Mouse (Mus musculus): ENCODE results near the gene Slc16a5.
A peak's percentile ranks its signal among the peaks of the same experiment; 100 is the strongest.
"Not testable (repeated sequence)": the region's sequence is repeated elsewhere in the genome, so short reads cannot be mapped to it uniquely, and the experiment has no call there.

The Slc16a5 gene

GRCm38 (mm10) chr11:115448075-115448474 lies 14.2 kb upstream of the Slc16a5 start:
- DNase-seq: no peak

GRCm38 (mm10) chr11:115448998-115449397 lies 13.3 kb upstream of the Slc16a5 start:
- DNase-seq: no peak

- DNase-seq: no peak
These were observed 12.1 kb upstream of the Slc16a5 start for GRCm38 (mm10) chr11:115450176-115450575.

DNA sequence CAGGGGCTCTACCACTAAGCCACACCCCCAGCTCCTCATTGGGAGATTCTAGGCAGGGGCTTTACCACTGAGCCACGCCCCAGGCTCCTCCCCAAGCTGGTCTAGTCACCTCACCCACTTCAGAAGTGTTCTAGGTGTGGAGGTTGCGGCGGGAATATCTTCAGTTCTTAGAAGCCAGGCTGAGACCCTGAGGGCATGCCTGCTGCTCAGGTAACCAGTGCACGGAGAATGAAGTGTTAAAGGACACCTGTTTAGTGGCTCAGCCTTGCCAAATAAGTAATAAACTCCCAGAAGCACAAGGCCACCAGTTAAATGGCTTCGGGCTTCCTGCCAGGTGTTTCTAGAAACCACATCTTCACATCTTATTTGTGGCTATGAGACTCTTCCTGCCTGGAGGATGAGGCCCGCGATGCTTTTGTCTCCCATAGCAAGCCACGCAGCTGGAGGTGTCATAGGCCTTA lies 10.5 kb upstream of the Slc16a5 start:
- no peak for DNase-seq

DNA sequence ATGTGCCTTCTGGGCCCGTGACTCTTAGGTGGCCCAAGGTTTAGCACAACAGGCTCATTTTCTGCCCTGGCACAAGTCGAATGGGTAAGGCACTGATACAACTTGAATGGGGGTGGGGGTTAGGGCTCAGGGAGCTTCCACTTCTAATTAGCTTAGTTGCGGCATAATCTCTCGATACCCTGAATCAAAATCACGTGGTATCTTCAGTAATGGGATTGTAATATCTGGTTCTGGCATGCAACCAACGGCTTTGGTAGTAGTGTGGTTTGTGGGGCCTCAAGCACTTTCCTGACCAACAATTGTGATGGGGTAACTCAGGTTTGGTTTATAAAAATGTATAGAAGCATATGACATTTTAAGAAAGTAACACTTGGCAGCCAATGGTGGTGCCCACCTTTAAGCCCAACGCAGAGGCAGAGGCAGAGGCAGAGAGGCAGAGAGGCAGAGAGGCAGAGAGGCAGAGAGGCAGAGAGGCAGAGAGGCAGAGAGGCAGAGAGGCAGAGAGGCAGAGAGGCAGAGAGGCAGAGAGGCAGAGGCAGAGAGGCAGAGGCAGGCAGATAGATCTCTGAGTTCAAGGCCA lies 9.9 kb upstream of the Slc16a5 start:
- no peak for DNase-seq

DNA sequence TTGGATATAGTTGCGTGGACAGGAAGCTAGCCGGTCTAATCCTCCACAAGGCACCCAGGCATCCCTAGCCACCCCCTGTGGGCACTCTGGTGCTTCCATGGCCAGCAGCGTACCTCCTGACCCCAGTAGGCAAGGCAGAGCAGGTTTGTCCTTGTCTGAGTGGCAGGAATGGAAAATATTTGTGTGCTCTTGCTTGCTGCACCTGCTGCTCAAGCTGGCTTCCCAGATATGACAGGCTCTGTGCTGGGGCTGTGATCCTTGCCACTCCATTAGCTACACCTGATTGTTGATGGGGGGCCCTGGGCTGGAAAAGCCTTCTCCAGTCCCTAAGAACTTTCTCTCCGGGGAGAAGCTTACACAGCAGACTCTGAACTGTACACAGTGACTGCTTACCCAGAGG lies 9.0 kb upstream of the Slc16a5 start:
- no peak for DNase-seq

GRCm38 (mm10) chr11:115454822-115455221 lies 7.5 kb upstream of the Slc16a5 start:
- not testable (repeated sequence) for DNase-seq

DNA sequence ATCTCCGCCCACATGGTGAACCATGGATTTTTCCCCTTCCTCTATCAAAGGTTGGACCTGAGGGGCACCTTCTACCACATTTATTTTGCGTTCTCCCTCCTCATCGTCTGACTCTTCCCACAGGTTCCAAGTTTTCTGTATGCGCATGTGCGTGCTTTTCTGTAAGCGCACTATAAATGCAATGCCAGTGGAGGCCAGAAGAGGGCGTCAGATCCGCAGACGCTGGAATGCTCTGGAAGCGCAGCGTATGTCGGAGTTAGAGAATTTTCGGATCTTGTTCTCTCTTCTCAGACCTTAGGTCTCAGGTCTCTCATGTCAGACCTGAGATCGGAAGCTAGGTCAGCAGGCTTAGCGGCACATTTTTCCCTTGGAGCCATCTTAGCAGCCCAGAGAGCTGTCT lies 6.7 kb upstream of the Slc16a5 start:
- no peak for DNase-seq

- DNase-seq: no peak
These were observed 6.1 kb upstream of the Slc16a5 start for GRCm38 (mm10) chr11:115456182-115456581.

GRCm38 (mm10) chr11:115457405-115457804 lies 4.9 kb upstream of the Slc16a5 start:
- DNase-seq: no peak

GRCm38 (mm10) chr11:115460976-115461375 lies 1.3 kb upstream of the Slc16a5 start:
- DNase-seq: no peak

DNA sequence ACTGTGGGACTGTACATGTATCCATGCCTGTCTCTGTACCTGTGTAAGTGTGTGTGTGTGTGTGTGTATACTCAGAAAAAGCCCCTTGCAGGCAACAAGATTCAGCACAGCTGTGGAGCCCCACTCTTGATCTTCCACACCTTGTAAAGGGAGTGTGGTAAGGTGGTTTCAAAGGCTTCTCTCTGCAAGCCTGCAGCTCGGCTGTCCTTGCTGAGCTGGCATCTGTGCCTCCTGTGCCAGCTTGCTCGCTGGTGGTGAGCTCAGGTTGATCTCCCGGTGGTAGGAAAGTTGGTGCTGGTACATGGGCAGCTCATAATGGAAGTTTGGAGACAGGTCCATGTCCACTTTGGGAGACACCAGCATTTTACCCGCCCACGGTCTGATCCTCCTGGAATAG lies 430 bp upstream of the Slc16a5 start:
- DNase-seq: no peak

DNA sequence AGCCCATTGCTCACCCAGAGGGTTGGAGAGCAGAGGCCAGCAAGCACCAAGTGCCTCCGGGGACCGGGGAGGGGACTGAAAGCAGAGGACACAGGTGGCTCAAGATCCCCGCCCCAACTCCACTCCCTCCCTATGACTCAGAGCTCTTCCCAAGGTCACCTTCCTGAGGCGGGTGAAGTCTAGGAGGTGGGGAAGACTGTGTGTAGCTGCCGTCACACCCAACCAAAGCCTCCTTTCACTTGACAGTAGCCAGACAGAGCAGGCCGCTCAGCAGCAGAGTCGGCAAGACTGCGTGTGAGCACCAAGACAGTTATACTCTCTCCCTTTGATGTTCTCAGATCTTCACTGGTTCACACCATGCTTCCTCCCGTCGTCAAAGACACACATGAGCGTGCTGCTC lies 1.1 kb downstream of the Slc16a5 start:
- no peak for DNase-seq

DNA sequence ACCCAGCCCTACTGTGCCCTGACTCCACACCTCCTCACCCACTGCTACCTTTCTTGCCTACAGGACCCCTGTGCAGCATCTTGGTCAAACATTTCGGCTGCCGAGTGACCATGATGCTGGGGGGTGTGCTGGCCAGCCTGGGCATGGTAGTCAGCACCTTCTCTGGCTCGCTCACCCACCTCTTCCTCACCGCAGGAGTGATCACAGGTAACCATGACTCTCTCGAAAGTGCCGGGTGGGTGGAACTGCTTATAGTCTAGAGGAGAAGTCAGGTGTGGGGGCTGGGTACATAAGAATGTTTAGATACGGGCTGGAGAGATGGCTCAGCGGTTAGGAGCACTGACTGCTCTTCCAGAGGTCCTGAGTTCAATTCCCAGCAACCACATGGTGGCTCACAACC lies 2.6 kb downstream of the Slc16a5 start:
- DNase-seq: no peak

GRCm38 (mm10) chr11:115467217-115467618 lies 4.9 kb downstream of the Slc16a5 start:
- DNase-seq: no peak

- no peak for DNase-seq
These were observed 9.9 kb downstream of the Slc16a5 start for GRCm38 (mm10) chr11:115472183-115472582.

GRCm38 (mm10) chr11:115473626-115474275 lies 11.5 kb downstream of the Slc16a5 start:
- DNase-seq: peak; percentile 98 to 100

- DNase-seq: peak; percentile 90 to 93
These were observed 12.9 kb downstream of the Slc16a5 start, which contains the start of gene Armc7 for GRCm38 (mm10) chr11:115475025-115475757. Gene Armc7 (plus strand): TSS chr11:115475667.

GRCm38 (mm10) chr11:115475758-115476237 lies 13.5 kb downstream of the Slc16a5 start:
- no peak for DNase-seq

DNA sequence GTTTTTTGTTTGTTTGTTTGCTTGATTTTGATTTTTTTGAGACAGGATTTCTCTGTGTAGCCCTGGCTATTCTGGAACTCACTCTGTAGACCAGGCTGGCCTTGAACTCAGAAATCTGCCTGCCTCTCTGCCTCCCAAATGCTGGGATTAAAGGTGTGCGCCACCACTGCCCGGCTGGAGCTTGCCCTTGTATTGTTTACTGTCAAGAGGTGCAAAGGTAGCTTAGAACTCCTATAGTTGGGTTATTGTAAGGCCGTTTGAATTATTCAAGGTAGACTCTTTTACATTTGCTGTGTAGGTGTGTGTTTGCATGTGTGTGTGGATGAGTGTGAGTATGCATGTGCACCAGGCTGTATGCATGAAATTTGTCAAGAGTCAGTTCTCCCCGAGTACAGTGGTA lies 14.4 kb downstream of the Slc16a5 start:
- DNase-seq: not testable (repeated sequence)

DNA sequence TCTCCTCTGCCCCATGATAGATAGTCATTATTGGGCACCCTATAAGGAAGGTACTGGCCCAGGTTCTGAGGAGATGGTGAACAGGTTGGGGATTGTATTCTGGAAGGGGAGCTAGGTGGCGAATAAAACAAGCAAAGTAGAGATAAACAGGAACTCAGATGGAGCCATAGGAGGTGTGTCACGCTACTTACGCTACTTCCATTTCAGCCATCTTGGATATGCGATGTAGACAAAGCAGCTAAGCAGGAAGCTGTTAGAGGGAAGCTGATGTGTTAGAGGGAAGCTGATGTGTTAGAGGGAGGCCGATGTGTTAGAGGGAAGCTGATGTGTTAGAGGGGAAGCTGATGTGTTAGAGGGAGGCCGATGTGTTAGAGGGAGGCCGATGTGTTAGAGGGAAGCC lies 15.1 kb downstream of the Slc16a5 start:
- DNase-seq: not testable (repeated sequence)

- DNase-seq: no peak
These were observed 16.1 kb downstream of the Slc16a5 start for GRCm38 (mm10) chr11:115478296-115478938.

DNA sequence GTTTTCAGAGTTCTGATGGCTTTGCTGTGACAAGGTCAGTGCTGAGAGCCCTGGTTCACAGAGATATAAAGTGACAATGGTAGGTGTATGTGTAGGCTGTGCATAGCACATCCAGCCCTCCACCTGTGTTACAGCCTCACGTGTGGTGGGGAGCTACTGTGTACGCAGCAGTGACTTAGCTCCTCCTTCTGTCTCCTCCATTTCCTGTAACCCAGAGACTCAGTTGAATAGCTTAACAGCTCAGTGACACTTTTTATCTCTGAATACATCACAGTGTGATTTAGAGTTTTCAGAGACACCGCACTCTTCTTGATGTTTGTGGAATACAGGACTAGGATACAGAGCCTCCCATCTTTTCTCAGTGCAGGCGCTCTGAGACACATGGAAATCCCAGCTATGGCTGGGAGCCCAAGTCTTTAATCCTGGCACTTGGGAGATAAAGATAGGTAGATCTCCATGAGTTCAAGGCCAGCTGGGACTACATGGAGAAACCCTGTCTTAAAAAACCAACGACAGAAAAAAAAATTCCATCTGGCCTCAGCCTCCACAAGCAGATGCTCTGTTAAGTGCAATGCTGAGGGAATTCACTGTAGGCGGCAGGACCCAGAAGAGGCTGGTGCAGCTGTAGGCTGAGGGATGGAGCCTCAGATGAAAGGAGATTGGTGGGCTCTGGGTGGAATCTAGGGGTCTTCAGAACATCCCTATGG lies 19.4 kb downstream of the Slc16a5 start:
- DNase-seq: no peak
